Mouse (Mus musculus) embryonic facial prominence, embryonic 14.5 days (tissue): ENCODE results near the gene Grk3. TPM values are rescaled to one million over a fixed set of nuclear protein-coding genes. Genes with fewer than 3 reads are reported as not detected.

Experiments used
- ATAC-seq: fragments of 200-750 bp; cut with Nextera tagmentation; 2 replicates; pipeline ENCODE4 v1.8.0; 2017; ENCODE audit warnings: low read depth, moderate number of reproducible peaks, moderate TSS enrichment
- DNase-seq: peaks from one replicate; pipeline ENCODE4 v3.0.0-alpha.2; 2015; ENCODE audit warnings: low spot score
- H3K27ac ChIP-seq: fragments of 300-500 bp; sonication (generic); replicated peaks from 2 replicates; pipeline ENCODE4 v1.5.1; 2014; ENCODE audit warnings: low read depth, mild to moderate bottlenecking, low read length, moderate library complexity
- H3K27me3 ChIP-seq: fragments of 300-500 bp; sonication (generic); replicated peaks from 2 replicates; pipeline ENCODE4 v1.6.1; 2014; ENCODE audit warnings: low read length; ENCODE audit not compliant: control insufficient read depth, insufficient read depth
- H3K36me3 ChIP-seq: fragments of 300-500 bp; sonication (generic); 2 replicates; pipeline ENCODE4 v1.6.1; 2014; ENCODE audit warnings: low read length, mixed read lengths; ENCODE audit not compliant: control insufficient read depth, insufficient read depth
- H3K4me1 ChIP-seq: fragments of 300-500 bp; sonication (generic); 2 replicates; pipeline ENCODE4 v1.6.1; 2014; ENCODE audit warnings: antibody characterized with exemption, low read length; ENCODE audit not compliant: control insufficient read depth, insufficient read depth
- H3K4me2 ChIP-seq: fragments of 300-500 bp; sonication (generic); 2 replicates; pipeline ENCODE4 v1.6.1; 2014; ENCODE audit warnings: low read depth, mild to moderate bottlenecking, low read length, moderate library complexity, mixed read lengths
- H3K4me3 ChIP-seq: fragments of 300-500 bp; sonication (generic); 2 replicates; pipeline ENCODE4 v1.5.1; 2014; ENCODE audit warnings: low read depth, mild to moderate bottlenecking, low read length
- H3K9ac ChIP-seq: fragments of 300-500 bp; sonication (generic); 2 replicates; pipeline ENCODE4 v1.6.1; 2014; ENCODE audit warnings: low read depth, mild to moderate bottlenecking, low read length, moderate library complexity, mixed read lengths
- H3K9me3 ChIP-seq: fragments of 300-500 bp; sonication (generic); 2 replicates; pipeline ENCODE4 v1.6.1; 2016; ENCODE audit warnings: low read length; ENCODE audit not compliant: control insufficient read depth
- WGBS: fragments of 180-500 bp; shearing (Covaris S2); extraction: QIAGEN DNeasy Blood & Tissue Kit; methylation state at CpG from one replicate; pipeline ENCODE4 v1.1.7; 2014; 5-methylcytosine and 5-hydroxymethylcytosine counted together
- polyA plus RNA-seq: library from polyadenylated mRNA; unstranded; fragments of >200 nt; fragmentation: Nextera tagmentation; extraction: Ambion mirVana; gene quantifications from 2 replicates; pipeline ENCODE4 v1.2.1, GENCODE M21; 2014

Grk3 gene
- polyA plus RNA-seq, 1 experiment from 2014 or later = 6.6 TPM

GRCm38 (mm10) chr5:112923841-112924240 lies 91.8 kb downstream of the Grk3 start:
- Histone ChIP-seq H3K9ac (no peak overlapping the region), H3K9me3 (no peaks in the 10 kb centered on the region), H3K36me3 (peaks cover 21% of the 10 kb centered on the region; the same call in 1 of the 2 replicates), H3K4me1 (no peaks in the 10 kb centered on the region), H3K27me3 (no peaks in the 10 kb centered on the region), H3K4me2 (no peak overlapping the region), H3K27ac (no peak overlapping the region), H3K4me3 (no peak overlapping the region)
- ATAC-seq (no peak), DNase-seq (no peak)
- WGBS = 92% methylated on average over 14 of the region's 14 CpGs

DNA sequence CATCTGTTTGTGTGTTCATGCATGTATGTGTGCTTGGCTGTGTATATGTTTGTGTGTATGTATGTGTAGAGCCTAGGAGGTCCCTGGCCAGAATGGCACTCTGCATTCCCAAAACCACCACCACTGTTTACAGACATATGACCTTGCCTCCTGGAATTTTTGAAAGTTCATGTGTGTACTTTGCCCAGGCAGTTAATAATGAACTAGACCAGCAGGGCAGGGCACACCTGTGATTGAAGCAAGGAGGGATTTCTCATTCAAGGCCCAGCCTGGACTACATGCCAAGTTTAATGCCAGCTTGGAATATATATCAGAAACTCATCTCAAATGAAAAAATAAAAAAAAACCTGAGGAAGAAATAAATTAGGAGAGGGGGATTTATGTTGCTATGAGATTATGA lies 93.7 kb downstream of the Grk3 start:
- no peaks in the 10 kb centered on the region for H3K4me1 ChIP-seq
- peaks cover 17% of the 10 kb centered on the region; the same call in 1 of the 2 replicates for H3K36me3 ChIP-seq
- H3K4me3 ChIP-seq = no peak overlapping the region
- H3K27me3 ChIP-seq = no peaks in the 10 kb centered on the region
- DNase-seq = no peak
- no peak overlapping the region for H3K9ac ChIP-seq
- no peak overlapping the region for H3K4me2 ChIP-seq
- ATAC-seq = no peak
- no peak overlapping the region for H3K27ac ChIP-seq
- H3K9me3 ChIP-seq = no peaks in the 10 kb centered on the region

GRCm38 (mm10) chr5:112910381-112910780 lies 105.2 kb downstream of the Grk3 start:
- Histone ChIP-seq H3K27me3 (no peaks in the 10 kb centered on the region), H3K4me2 (no peak overlapping the region), H3K4me3 (no peak overlapping the region), H3K36me3 (0 out of 2 replicates have a peak, but pooled peaks cover 11% of the 10 kb centered on the region), H3K27ac (no peak overlapping the region), H3K9ac (no peak overlapping the region), H3K4me1 (no peaks in the 10 kb centered on the region), H3K9me3 (no peaks in the 10 kb centered on the region)
- DNase-seq = peak; percentile 43
- WGBS = 71% methylated on average over 5 of the region's 5 CpGs
- ATAC-seq = no peak

DNA sequence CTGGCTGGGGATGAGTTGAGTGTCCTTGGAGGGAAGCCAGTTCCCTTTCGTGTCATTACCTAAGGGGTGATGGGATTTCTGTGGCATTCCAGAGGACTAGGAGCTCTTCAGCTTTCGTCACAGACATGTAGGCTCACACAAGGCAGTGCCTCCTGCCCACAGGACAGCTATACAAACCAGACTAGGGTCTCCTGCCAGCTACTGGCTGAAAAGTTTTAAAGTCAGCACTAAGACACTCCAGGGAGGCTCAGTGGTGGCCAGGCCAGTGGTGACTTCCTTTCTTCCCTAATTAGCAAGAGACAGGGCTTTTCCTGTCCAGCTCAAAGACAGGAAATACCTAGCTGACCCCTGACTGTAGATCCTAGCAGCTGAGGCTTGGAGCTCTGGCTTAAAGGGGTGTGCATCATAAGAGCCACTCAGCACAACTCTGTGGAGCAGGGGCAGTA lies 107.4 kb downstream of the Grk3 start:
- Histone ChIP-seq H3K4me2 (no peak overlapping the region), H3K27me3 (no peaks in the 10 kb centered on the region), H3K36me3 (no peaks in the 10 kb centered on the region), H3K4me3 (no peak overlapping the region), H3K4me1 (no peaks in the 10 kb centered on the region), H3K9me3 (no peaks in the 10 kb centered on the region), H3K9ac (no peak overlapping the region), H3K27ac (no peak overlapping the region; the same call in 1 of the 2 replicates)
- no peak for ATAC-seq
- peak; percentile 31 for DNase-seq
- 35% methylated on average over 2 of the region's 2 CpGs for WGBS

DNA sequence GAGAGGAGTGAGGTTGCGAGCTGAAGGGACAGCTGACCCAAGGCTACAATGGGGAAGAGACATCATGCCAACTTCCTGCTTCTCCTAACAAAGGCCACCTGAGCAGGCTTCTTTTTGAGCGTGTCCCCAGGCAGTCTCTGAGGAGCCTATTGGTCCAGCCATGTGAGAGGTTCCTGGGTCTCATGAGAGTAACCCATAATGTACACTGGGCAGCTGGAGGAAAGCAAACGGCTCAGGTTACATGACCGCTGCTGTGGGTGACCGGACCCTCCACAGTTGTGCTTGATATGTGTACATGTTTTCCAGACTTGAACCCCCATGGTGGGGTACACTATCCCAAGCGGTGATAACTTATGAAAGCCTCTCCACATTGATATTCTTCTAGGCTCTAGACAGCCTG lies 108.1 kb downstream of the Grk3 start:
- ATAC-seq (no peak), DNase-seq (peak; percentile 6)
- H3K4me2 ChIP-seq = no peak overlapping the region
- no peaks in the 10 kb centered on the region for H3K9me3 ChIP-seq
- no peak overlapping the region for H3K9ac ChIP-seq
- no peak overlapping the region for H3K4me3 ChIP-seq
- no peaks in the 10 kb centered on the region for H3K27me3 ChIP-seq
- H3K36me3 ChIP-seq = no peaks in the 10 kb centered on the region
- no peaks in the 10 kb centered on the region for H3K4me1 ChIP-seq
- WGBS = 38% methylated on average over 6 of the region's 6 CpGs
- no peak overlapping the region for H3K27ac ChIP-seq

GRCm38 (mm10) chr5:112895674-112896654 lies 119.6 kb downstream of the Grk3 start, which contains the start of gene Myo18b:
Gene Myo18b (minus strand): TSS chr5:112896362.
- Histone ChIP-seq H3K27me3 (no peaks in the 10 kb centered on the region), H3K9ac (no peak within 1 kb of the TSS), H3K36me3 (no peaks in the 10 kb centered on the region), H3K27ac (no peak within 1 kb of the TSS), H3K4me2 (no peak within 1 kb of the TSS), H3K4me1 (no peaks in the 10 kb centered on the region), H3K4me3 (no peak within 1 kb of the TSS), H3K9me3 (no peaks in the 10 kb centered on the region)
- ATAC-seq (peak; percentile 76), DNase-seq (peak; percentile 24)
- WGBS = 68% methylated on average over 17 of the region's 17 CpGs

GRCm38 (mm10) chr5:112893462-112894060 lies 122.0 kb downstream of the Grk3 start:
- Histone ChIP-seq H3K4me2 (no peak overlapping the region), H3K36me3 (no peaks in the 10 kb centered on the region), H3K4me3 (no peak overlapping the region), H3K27ac (no peak overlapping the region), H3K4me1 (no peaks in the 10 kb centered on the region), H3K27me3 (no peaks in the 10 kb centered on the region), H3K9ac (no peak overlapping the region), H3K9me3 (no peaks in the 10 kb centered on the region)
- DNase-seq = peak; percentile 42
- 58% methylated on average over 5 of the region's 5 CpGs for WGBS
- no peak for ATAC-seq

- no peak overlapping the region for H3K27ac ChIP-seq
- H3K36me3 ChIP-seq = no peaks in the 10 kb centered on the region
- H3K4me3 ChIP-seq = no peak overlapping the region
- no peaks in the 10 kb centered on the region for H3K27me3 ChIP-seq
- H3K4me1 ChIP-seq = no peaks in the 10 kb centered on the region
- ATAC-seq (no peak), DNase-seq (no peak)
- no peak overlapping the region for H3K4me2 ChIP-seq
- H3K9me3 ChIP-seq = no peaks in the 10 kb centered on the region
- H3K9ac ChIP-seq = no peak overlapping the region
Measured at GRCm38 (mm10) chr5:112892411-112892810, 123.2 kb downstream of the Grk3 start.
